Mouse (Mus musculus) spleen, adult 10 weeks (tissue): ENCODE results near the gene Syk. TPM values are rescaled to one million over a fixed set of nuclear protein-coding genes. Genes with fewer than 3 reads are reported as not detected.

Source experiments
- polyA plus RNA-seq: library from polyadenylated mRNA; stranded (reverse); fragments of 350-450 nt; fragmentation: Illumina TruSeq; extraction: RNeasy Lipid Tissue Mini Kit (QIAGEN cat#74804); gene quantifications from one replicate; pipeline ENCODE4 v1.2.3, GENCODE M21; 2015; ENCODE audit warnings: low replicate concordance; ENCODE audit not compliant: insufficient read depth

The Syk gene
- 297 TPM for polyA plus RNA-seq

DNA sequence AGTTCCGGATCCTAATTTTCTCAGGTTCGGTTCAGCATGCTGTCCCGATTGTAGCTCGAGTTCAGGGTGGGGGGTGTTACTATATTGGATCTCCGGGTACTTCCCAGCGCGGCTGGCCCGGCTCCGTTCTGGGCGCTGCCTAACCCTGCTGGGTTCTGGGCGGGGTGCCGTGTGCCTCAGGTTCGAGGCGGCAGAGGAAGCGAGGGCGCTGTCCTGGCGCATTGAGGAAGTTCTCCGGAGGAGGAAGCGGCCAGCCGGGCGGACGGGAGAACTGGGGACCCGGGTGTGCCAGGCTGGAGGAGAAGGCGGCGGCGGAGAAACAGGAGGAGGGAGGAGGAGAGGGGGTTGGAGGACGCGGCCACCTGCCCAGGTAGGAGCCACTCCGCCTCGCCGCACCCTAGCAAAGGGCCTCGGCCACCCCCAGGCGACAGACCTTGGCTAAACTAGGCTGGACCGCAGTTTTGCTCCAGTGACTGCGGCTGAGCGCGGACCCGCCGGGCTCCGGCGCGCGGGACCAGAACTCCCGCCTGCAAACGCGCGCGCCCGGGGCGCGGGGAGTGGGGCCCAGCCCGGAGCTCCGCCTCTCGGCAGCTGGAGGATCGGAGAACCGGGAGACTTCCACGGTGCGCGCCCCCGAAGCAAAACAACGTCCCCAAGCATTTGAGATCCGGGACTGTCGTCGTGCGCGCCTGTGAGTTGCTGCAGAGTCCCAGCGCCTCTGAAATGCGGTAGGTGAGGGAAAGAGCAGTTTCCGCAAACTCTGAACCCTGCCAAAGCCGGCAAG lies at the start of gene Syk:
Gene Syk, plus strand, starts transcription at position 296 of the 784 bp plus-strand sequence.

Other genes with a start within 250 kb of the Syk start
- gene Diras2, start 51.9 kb upstream of the Syk start, polyA plus RNA-seq = 2.6 TPM